Mouse (Mus musculus): ENCODE measurements around the gene Fmo1.

The Fmo1 gene

DNA sequence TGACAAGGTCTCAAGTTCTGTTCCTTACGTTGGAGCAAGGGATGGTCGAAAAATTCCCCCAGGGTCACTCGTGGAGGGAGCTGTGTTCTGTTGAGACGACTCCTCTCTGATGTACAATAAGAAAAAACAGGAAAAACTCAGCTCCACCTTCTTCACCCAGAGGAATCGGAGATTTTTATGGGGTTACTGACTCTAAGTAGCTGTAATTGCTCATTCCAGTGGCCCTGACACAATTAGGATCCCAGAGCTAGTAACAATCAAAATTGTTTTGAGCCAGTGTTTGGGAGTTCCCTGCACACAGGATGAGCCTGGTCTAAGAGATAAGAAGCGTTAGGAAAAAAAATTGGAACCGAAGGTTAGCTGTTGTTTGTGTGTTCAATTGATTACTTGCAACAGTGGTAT, at the start of gene Fmo1:
Gene Fmo1 (minus strand): TSS at position 331 of the 402 bp plus-strand sequence.
- no peak for DNase-seq

DNA sequence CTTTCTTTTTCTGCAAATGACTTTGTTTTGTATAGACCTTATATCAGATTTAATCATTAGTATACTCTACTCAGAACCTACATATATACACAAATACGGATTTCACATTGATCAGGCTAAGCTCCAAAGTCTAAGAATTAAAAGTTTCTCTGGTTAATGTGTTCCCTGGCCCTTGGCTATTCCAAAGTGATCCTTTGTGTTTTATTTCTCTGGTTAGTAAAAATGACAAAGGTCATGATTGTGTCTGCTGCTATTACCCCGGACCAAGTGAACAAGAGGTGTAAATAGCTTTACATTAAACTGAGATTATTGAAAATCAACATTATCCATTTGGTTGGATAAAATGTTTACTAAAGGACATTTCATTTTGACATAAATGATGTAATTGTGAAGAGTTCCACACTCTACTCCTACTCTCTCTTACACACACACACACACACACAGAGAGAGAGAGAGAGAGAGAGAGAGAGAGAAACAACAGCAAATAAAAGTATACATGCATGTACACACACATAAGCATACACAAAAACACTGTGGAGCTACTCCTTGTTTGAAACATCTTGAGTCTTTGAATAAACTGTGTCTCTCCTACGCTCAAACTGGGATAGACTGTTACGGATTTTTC, 48.6 kb upstream of the Fmo1 start:
- no peak for DNase-seq

DNA sequence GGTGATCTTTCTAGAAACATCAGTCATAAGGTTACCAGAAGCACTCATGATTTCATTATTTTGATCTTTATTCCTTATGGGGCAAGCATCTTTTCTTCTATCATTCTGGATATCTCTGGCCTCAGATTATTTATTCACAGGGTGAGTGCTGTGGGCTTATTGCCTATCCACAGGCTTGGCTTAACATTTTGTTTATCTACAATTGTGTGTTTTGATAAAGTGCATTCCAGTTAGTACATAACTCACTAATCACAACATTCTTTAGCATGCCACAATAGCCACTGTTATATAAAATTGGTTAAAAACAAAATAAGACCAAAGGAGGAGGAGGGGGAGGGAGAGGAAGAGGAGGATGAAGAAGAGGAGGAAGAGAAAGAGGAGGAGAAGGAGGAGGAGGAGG, 45.7 kb upstream of the Fmo1 start:
- no peak for DNase-seq

DNA sequence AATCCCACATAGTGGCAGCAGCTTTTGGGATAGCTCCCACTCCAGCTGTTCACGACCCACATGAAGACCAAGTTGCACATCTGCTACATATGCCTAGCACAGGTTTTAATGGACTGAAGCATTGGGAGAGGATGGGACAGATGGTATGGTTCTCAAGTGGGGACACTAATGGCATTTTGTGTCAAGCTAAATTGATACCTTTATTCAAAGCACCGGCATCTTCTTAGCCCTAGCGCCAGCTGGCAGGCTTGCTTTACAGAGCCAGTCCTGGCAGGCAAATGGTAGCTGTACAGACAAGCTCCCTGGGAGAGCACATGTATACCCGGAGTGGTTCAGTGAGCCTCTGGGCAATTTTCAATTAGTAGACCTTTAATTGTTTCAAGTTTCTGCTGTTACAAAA, 35.5 kb upstream of the Fmo1 start:
- no peak for DNase-seq

DNA sequence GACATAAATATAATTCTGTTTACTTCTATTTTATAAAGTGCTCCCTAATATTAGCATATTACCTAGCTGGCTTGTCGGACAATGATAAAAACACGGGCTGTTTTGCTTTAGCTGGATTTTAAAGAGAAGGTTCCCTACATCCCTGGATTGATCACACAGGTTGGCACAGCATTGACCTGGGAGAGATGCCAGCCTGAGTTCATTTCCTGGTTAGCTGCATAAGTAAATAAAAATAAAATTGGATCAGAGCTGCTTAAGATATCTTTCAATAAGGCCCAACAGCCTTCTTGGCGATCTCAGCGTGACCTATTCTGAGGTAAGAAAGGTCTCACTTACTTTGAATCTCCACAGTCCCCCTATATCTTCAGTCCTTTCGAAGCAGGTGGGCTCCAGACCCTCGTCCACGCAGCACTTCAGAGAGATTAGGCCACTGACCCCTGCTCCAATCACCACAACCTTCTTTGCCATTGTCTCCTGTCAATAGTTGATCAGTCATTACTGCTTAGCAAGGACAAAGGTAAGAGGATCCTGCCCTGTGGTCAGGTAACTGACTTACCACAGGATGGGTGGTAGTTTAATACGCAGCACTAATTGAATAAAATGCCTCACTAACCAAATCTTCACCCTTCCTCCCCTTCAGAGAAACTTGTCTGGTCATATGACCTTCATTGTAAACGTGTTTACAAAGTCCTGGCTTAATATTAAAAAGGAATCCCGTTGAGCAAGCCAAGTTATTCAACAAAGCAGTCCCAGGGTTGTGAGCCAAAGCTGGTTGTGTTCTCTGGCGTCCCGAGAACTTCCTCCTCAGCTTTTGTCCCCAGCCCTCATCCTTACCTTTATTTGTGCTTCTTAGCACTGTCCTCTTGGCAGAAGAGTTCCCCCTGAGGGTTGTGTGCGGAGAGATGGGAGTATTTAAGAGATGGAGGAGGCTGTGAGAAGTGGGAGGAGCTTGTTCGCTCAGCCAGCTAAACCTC, 31.7 kb upstream of the Fmo1 start, which contains the start of gene Fmo2:
Gene Fmo2 (minus strand): TSS at position 889 of the 974 bp plus-strand sequence.
- DNase-seq, result no peak

DNA sequence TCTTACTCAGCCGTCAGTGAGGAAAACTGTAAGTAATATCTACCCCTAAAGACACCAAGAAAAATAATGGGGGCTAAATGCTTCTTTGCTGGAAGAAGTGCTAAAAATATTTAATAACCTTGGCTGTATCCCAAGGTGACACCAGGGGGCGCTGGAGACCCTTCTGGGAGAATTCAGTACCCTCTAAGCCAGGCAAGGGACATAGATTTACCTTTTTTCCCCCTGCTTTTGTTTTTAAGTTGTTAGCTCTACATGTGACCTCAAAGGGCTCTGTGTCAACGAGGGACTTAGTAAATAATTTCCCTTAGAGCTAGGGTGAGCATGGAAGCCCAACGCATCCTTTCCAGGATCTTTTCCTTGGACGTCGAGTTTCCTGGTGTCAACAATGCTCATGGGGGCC, 29.5 kb upstream of the Fmo1 start:
- peak; percentile 19 to 22 for DNase-seq

DNA sequence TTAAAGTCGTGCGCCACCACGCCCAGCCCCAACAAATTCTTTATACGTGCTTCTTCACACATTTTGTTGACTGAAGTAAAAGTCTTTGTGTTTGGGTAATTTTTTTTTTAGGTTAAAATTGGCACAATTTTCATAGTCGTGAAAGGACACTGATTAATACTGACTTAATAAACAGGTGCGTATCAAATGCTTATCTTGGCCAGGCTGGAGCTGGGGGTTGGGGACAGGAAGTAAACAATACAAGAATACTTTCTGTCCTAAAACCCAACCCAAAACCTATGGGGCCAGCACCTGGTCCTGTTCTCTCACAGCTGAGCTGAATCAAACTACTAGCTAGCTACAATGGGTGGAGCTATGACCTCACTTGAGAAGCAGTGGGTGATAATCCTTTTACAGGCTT, 26.6 kb upstream of the Fmo1 start:
- DNase-seq, result no peak

DNA sequence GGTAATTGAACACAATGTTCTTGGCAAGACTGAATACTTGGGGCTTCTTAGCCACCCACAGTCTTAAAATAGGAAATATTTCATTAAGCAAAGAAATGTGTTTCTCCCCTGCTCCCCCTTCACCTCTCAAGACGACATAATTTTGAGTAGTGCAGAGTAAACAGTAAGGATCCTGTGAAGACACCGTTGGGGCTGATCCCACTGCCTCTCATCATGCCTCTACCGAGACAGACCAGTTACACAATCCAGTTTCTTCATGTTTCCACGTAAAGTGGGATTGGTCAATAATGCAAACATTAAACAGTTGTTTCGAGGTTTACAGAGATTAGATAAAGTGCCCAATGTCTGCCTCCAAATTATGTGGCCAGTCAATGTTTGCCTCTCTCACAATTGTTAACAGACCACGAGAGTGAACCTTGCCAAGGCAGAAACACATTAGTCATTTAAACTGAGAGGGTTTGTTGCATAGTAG, 25.6 kb upstream of the Fmo1 start:
- no peak for DNase-seq

DNA sequence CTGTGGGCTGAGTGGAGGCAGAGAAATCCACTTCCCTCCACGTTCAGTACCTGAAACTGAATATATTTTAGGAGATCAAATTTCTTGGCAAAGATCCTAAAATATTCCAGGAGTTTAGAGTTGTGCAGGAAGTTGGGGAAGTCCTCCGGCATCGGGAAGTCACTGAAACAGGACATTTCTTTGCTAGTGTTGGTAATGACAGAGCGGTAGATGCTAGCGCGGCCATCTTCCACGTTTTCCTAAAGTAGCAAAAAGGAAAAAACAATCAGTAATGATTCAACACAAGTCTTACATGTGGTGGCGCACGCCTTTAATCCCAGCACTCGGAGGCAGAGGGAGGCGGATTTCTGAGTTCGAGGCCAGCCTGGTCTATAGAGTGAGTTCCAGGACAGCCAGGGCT, 22.2 kb upstream of the Fmo1 start:
- no peak for DNase-seq

DNA sequence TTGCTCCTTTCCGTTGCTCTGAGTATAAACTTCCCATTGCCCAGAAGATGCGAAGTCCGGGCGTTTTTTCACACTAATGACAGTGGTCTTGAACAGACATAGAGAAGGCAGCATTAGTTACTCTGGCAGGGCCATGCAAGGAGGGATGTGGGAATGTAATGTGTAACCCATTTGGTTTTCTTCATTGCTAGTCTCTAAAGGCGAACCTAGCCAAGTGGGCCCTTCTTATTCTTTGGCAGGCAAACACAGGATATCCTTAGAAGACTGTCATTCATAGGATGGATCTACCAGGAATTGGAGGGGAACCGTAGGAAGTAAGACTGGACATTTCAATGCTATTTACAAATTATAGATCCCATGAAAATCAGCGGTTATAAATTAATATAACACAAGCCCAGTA, 21.2 kb upstream of the Fmo1 start:
- no peak for DNase-seq

DNA sequence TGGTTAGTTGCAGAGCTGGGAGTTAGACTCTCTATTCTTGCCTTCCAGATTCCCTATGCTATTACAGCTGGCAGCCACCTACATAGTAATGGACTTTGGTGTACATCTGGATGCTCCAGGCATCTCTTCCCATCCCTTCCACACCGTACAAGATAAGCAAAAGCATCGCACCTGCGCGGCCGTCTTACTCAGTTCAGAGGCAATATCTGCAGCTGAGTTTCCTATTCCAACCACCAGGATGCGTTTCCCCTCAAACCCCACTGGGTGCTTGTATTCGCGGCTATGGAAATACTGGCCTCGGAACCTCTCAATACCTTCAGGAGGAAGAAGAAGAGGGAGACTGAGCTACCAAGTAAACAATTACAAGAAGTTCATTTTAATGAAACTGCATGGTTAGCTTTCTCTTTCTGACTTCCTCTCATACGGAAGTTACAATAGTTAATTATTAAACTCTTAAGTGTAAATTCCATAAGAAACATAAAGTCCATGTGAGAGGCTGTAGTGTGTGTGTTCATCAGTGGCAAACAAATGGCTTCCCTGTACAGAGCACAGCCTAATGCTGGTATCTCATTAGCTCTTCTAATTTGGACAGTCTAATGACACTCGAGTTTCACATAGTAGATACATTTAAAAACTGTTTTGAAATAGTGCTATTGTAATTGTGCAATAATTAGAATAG, 19.9 kb upstream of the Fmo1 start:
- DNase-seq, result no peak

DNA sequence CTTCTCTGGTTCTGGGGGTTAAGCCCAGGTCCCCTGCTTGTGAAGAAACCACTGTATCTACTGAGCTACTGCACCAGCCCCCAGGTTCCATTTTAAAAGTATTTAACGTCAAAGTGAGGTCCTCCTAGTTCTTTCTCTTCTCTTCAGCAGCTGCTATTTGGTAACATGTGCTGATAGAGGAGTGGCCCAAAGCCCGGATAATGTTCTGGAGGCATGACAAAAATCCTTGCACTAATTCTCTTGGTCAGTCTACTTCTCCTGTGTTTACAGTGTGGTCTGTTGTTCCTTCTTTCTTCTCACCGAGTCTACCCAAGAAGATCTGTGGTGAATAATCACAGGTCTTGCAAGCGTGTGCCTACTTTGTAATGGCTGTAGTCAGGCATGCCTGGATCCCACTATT, 16.3 kb upstream of the Fmo1 start:
- DNase-seq, result no peak

DNA sequence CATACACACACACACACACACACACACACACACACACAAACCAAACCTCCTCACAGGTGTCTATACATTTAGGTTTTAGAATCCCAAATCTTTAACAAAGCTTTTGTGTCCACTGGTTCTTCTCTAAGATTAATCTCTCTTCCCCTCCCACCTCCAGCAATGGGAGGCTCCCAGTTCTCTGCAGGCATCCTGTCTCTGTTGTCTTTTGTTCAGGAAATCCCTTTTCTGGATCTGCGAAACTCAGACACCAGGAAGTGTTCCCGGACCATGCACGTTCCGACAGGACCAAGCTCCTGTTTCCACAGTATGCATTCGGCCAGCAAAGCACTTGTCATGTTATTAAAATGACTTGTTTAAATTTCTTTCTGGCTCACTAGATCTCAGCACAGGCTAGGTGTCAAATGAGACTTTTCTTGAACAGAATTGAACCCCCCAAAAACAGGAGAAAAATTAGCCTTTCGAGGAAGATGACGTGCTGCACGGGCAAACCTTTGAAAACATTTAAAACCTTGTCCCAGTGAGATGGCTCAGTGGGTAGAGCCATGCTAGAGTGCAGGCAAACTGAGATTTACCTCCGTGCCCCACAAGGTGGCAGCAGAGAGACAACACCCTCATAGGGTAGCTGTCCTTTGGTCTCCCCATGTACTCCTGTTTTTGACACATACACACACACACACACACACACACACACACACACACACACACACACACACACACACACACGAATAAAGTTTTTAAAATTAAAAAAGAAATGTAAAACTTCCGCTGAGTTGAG, 13.4 kb upstream of the Fmo1 start:
- DNase-seq, result peak; percentile 12 to 29

DNA sequence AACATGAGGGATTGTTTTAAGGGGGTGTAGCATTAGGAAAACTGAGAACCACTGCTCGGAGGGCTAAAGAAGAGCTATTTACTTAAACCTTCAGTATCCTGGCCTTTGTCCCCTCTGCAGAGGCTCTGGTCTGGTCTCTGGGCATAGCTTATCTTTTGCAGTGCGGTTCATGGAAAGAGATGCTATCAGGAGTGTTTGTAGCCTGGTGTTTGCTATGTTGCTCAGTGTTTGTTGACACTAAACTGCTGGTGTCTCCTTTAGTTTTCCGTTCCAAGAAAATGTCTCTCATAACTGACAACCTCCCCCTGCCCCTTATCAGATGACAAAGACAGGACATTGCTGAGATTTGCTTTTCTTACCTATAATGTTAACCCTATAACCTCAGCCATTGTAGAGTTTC, 8.7 kb upstream of the Fmo1 start:
- DNase-seq, result no peak

DNA sequence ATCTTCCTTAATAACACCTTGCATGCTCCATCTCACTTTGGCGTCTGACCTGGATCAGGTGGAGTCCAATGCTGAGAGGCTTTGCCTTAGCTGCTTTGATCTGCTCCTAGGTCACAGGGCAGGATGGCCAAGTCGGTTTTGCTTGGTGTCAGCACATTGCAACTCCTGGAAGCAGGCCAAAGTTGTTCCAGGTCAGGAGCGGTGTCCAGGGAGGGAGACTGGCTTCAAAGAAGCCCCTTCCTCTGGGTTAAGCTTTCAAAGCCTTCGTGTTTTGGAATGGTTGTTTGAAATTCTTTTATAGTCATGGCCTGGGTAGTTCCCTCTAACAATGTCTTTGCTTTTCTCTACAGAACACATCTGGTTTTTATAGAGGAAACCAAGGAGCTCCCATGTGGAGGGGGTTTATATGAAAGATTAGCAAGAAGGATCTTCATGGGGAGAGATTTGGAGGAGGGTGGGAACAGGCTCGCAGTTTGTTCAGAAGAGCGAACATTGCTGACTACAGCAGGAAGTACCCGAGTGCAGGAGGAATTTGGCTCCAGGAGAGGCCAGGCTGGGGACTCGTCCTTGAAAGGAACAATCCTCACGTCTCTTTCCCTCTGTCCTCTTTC, 5.4 kb upstream of the Fmo1 start:
- DNase-seq, result no peak

DNA sequence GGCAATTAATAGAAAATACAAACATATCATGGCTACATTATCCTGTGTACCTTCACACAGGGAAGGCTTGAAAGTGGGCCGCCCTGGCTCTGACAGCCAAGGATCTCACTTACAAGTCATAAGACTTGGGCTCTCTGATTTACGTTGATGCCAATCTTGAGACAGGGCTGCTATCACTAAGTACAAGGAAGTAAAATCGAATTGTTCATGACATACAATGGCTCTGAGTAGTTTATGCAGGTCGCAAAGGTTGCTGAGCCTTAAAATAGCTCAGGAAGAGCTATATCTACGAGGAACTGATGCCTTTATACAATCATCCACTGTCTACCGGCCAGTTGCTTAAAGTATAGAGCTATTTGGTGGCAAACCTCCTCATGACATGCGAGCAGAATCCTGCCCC, 4.6 kb upstream of the Fmo1 start:
- no peak for DNase-seq

DNA sequence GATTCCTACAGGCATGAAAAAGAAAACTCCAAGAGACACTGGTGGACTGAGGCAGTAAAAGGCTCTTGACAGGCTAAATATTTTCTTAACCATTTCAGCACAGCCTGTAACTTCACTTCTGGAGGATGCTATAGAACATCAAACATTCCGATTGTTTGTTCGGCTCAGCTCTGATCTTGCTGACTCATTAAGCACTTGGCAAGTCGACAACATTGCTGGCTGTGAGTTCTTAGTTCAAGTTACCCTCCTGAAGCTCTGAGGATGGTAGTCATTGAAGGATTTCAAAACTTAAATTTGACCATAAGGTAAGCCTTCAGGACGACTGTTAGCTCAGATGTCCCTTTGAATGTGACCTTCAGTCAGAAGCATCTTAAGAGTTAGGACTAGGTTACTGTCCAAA, 986 bp upstream of the Fmo1 start:
- no peak for DNase-seq

DNA sequence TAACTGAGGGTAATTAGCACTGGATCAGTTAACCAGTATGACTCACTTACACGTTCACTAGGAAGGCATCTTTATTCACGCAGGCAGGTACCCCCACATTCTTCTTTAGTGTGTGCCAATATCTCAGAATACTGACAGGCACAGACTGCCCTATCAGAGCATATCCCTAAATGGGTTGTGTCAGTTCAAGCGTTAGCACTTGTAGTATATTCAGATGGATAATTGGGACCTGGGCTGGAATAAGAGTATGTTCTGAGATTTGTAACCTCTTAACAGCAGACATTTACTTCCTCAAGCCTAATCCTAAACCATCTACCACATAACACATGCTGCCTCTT, 948 bp downstream of the Fmo1 start:
- no peak for DNase-seq

DNA sequence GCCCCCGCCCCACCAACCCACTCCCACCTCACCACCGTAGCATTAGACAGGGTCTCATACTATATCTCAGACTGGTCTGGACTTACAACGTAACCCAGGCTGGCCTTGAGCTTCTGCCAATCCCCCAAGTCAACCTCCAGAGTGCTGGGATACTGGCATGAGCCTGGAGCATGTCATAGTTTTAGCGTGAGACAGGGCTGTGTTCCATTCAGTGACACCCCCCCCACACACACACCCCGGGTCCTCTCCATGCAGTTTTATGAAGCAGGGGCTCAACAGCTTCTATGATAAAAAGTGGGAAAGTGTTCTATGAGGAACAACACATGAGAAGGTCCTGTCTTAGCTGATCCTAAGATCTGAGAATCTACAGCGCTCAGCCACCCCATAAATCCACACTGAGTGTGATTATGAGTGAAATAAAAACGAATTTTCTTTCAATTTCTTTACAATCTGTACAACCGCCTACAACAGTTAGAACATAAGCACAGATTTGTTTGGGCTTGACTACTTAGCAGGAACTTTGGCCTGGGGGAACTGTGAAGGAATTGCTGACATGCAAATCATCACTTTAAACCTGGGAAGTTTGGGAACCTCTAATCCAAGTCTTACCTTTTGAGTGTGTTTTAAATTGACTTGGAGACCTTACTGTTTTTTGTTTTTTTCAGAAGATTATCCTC, 1.5 kb downstream of the Fmo1 start:
- no peak for DNase-seq

DNA sequence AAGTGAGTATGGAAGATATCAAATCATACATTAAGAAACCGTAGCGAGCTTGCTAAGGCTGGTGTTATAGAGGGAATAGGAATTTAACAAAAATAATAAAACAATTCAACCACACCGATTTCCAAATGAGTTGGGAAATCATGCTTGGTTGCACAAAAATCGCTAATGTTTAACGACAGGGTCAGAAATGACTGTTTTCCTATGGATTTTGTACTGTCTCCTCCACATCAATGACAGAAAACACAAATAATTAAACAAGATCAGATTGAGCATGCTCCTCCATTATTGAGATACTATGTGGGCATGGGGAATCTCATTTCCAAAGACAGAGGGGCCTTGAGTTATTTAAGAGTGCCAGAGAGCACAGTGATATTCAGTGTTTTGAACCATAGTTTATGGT, 2.1 kb downstream of the Fmo1 start:
- no peak for DNase-seq

DNA sequence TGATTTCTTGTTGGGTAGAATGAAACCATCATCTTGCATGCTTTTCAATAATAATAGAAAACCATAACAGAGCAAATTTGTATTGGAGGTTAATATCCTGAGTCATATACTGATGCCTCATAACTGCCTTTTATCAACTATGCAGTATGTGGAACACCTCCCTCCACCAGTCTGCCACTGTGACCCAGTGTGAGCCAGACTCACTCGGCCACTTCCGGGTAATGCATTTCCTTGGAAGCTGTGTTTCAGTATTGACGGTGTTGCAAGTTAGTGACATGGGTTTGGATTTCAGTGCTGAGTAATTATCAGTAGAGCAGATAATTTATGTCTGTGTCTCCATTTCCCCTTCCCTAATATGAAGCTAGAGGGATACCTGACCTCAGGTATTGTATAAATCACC, 2.8 kb downstream of the Fmo1 start:
- no peak for DNase-seq

DNA sequence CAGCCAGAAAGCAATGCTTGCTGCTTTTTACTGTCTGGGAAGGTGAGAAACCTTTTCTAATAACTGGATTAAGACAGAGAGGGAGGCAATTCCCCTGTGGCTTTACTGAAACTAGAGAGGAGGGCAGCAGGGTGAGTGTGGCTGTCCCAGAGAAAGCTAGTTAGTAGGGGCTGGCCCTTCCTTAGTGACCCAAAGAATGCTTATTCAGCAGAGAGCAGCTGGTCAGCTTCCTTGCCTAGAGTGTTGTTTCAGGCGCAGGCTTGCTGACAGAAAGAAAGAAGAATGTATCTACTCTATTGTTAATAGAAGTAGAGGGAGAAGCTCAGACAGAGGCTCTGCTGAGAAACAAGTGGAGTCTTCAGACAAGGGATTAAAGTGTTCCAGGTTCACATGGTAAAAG, 4.1 kb downstream of the Fmo1 start:
- no peak for DNase-seq
